Mouse (Mus musculus) embryo, embryonic 11 days (tissue): ENCODE data around the gene Pik3c2a.

Source experiments
- DNase-seq: peaks from one replicate; pipeline ENCODE4 v3.0.0-alpha.2; 2015

The Pik3c2a gene

GRCm38 (mm10) chr7:116290559-116290958 lies 152.7 kb downstream of the Pik3c2a start:
- no peak for DNase-seq

- no peak for DNase-seq
These were observed 154.3 kb downstream of the Pik3c2a start for GRCm38 (mm10) chr7:116288996-116289395.

- no peak for DNase-seq
These were observed 155.3 kb downstream of the Pik3c2a start for GRCm38 (mm10) chr7:116287959-116288358.
